Mouse (Mus musculus) erythroblast, embryonic 14.5 days (primary cell): ENCODE data around the gene Clec12b.

Experiments used
- GATA1 ChIP-seq: IDR thresholded peaks from 2 replicates; pipeline ENCODE4 v1.6.1; 2012; ENCODE audit warnings: low read length, inconsistent platforms, mixed read lengths
- TAL1 ChIP-seq: IDR thresholded peaks from 3 replicates; pipeline ENCODE4 v1.6.1; 2012; ENCODE audit warnings: low read length, inconsistent platforms, mixed read lengths

- TF ChIP-seq GATA1 (no peak), TAL1 (no peak)
Measured at GRCm38 (mm10) chr6:129369374-129370132, 16.1 kb downstream of the Clec12b start.
